Mouse (Mus musculus) heart, embryonic 16.5 days (tissue): ENCODE measurements around the gene Wipf1. TPM values are rescaled to one million over a fixed set of nuclear protein-coding genes. Genes with fewer than 3 reads are reported as not detected.
A peak's percentile ranks its signal among the peaks of the same experiment; 100 is the strongest.

Experiments
- ATAC-seq: fragments of 200-750 bp; cut with Nextera tagmentation; replicated peaks from 2 replicates; pipeline ENCODE4 v1.8.0; 2017; ENCODE audit warnings: moderate number of reproducible peaks; ENCODE audit not compliant: insufficient read depth, low FRiP score; ENCODE audit errors: extremely low read depth
- H3K27ac ChIP-seq: fragments of 300-500 bp; sonication (generic); 2 replicates; pipeline ENCODE4 v1.5.1; 2014; ENCODE audit warnings: mild to moderate bottlenecking, low read length, control low read depth, moderate library complexity
- H3K27me3 ChIP-seq: fragments of 300-500 bp; sonication (generic); 2 replicates; pipeline ENCODE4 v1.6.1; 2014; ENCODE audit warnings: low read length, mixed read lengths; ENCODE audit not compliant: control insufficient read depth, insufficient read depth
- H3K36me3 ChIP-seq: fragments of 300-500 bp; sonication (generic); 2 replicates; pipeline ENCODE4 v1.6.1; 2014; ENCODE audit not compliant: control insufficient read depth, insufficient read depth
- H3K4me1 ChIP-seq: fragments of 300-500 bp; sonication (generic); 2 replicates; pipeline ENCODE4 v1.6.1; 2014; ENCODE audit warnings: low read length, mixed read lengths; ENCODE audit not compliant: control insufficient read depth, insufficient read depth
- H3K4me2 ChIP-seq: fragments of 300-500 bp; sonication (generic); 2 replicates; pipeline ENCODE4 v1.6.1; 2014; ENCODE audit warnings: low read depth, mild to moderate bottlenecking, control low read depth, low read length
- H3K4me3 ChIP-seq: fragments of 300-500 bp; sonication (generic); 2 replicates; pipeline ENCODE4 v1.5.1; 2014; ENCODE audit warnings: mild to moderate bottlenecking, control low read depth, low read length
- H3K9ac ChIP-seq: fragments of 300-500 bp; sonication (generic); 2 replicates; pipeline ENCODE4 v1.6.1; 2014; ENCODE audit warnings: low read length, control low read depth
- H3K9me3 ChIP-seq: fragments of 300-500 bp; sonication (generic); replicated peaks from 2 replicates; pipeline ENCODE4 v1.6.1; 2016; ENCODE audit warnings: low read length; ENCODE audit not compliant: control insufficient read depth
- WGBS: fragments of 180-500 bp; shearing (Covaris S2); extraction: QIAGEN DNeasy Blood & Tissue Kit; methylation state at CpG from one replicate; pipeline ENCODE4 v1.1.7; 2014; 5-methylcytosine and 5-hydroxymethylcytosine counted together
- polyA plus RNA-seq: library from polyadenylated mRNA; unstranded; fragments of >200 nt; fragmentation: Nextera tagmentation; extraction: Ambion mirVana; gene quantifications from 2 replicates; pipeline ENCODE4 v1.2.1, GENCODE M21; 2015

Wipf1 gene
- polyA plus RNA-seq, 1 experiment from 2014 or later, result 7.4 TPM

DNA sequence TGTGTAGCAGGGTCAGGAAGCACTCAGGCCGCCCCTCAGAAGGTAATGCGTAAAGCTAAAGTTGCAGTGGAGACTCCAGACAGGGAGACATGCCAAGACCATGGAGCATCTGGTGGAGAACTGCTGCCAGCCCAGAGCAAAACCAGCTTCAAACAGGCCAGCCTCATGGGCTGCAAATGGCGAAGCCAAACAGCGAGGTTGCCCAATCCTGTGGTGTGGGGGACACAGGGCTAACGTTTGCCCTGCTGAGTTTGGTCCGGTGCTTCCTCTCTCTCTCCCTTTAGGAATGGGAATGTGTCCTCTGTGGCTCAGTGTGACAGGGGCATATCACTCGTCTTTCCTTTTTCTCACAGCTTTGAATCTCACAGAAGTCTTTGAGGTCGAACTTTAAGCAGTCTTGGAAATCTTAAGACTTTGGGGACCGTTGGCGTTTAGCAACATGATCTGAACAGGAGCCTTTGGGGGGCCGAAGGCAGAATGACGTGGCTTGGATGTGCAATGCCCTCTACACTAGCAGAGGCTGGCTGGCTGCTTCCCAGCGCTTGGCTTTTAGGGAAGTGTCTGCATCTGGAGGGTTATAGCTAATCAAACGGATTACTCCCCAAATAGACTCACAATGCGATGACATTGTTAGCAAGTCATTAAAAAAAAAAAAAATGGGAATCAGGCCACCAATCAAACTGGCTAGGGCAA, 6.7 kb upstream of the Wipf1 start:
- Histone ChIP-seq H3K36me3 (no peaks in the 10 kb centered on the region), H3K9me3 (no peaks in the 10 kb centered on the region), H3K27me3 (no peaks in the 10 kb centered on the region), H3K9ac (no peak overlapping the region), H3K27ac (no peak overlapping the region), H3K4me2 (no peak overlapping the region), H3K4me3 (no peak overlapping the region), H3K4me1 (peaks cover 2% of the 10 kb centered on the region; the same call in 1 of the 2 replicates)
- no peak for ATAC-seq
- WGBS, result 71% methylated on average over 15 of the region's 15 CpGs

GRCm38 (mm10) chr2:73534720-73535119, 5.2 kb upstream of the Wipf1 start:
- Histone ChIP-seq H3K36me3 (no peaks in the 10 kb centered on the region), H3K4me3 (no peak overlapping the region), H3K4me1 (peaks cover 7% of the 10 kb centered on the region), H3K4me2 (no peak overlapping the region), H3K9me3 (no peaks in the 10 kb centered on the region), H3K9ac (no peak overlapping the region), H3K27me3 (no peaks in the 10 kb centered on the region), H3K27ac (no peak overlapping the region)
- no peak for ATAC-seq
- 74% methylated on average over 10 of the region's 10 CpGs for WGBS

DNA sequence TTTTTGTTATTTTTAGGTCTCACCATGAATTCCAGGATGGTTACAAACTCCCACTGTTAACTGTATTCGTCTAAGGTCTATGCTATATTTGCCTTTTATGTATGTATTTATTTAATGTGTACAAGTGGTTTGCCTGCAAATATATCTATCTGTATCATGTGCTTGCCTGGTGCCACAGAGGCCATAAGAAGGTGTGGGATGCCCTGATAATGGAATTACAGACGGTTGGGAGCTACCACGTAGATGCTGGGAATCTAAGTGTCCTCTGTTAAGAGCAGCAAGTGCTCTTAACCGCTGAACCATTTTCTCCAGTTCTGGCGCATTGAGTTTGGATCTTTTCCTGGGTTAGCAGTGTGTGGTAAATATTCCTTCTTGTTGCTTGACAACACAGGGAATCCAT, 953 bp upstream of the Wipf1 start:
- Histone ChIP-seq H3K36me3 (no peaks in the 10 kb centered on the region), H3K4me2 (no peak overlapping the region), H3K4me3 (no peak overlapping the region), H3K9me3 (no peaks in the 10 kb centered on the region), H3K27ac (no peak overlapping the region), H3K4me1 (peaks cover 12% of the 10 kb centered on the region), H3K9ac (no peak overlapping the region; the same call in 1 of the 2 replicates), H3K27me3 (no peaks in the 10 kb centered on the region)
- ATAC-seq, result no peak
- 73% methylated on average over 5 of the region's 5 CpGs for WGBS

DNA sequence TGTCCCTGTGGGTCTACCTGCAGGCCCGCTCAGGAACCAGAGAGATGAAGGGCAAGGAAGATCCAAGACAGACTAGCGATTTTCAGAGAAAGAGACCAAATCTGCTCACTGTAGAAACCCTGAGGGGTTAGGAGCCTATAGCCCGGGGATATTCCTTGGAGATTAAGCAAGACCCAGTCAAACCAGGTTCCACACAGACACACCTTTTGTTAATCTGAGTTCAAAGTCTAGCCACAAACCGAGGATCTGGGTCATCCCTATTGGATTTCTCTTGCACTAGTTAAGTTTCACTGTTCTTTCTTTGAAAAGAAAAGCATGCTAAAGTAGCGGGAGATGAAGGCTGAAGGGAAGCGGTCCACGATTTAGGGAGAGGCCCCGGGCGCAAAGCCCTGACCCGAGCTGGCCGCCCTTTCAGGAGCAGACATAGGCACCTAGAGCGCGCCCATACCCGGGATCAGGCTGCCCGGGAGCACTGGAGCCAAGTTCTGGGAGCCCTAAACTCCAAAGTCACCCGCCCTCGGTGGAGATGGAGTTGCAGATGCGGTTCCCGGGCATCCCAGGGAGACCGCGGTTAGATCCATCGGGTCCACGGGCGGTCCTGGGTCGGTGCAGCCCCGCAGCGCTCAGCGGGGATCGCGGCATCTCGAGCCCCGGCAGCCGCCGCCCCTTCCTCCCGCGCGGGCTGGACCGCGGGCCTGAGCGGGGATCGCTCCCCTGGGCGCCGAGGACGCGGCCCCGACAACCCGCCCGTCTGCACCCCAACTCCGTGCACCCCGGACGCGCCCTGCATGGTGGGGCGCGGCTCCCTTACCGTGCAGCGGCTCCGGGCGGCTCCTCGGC, 798 bp downstream of the Wipf1 start:
- Histone ChIP-seq H3K9me3 (no peaks in the 10 kb centered on the region), H3K9ac (peak overlapping the region; percentile 89), H3K36me3 (no peaks in the 10 kb centered on the region), H3K4me1 (peaks cover 12% of the 10 kb centered on the region), H3K27ac (peak overlapping the region; percentile 79), H3K27me3 (no peaks in the 10 kb centered on the region), H3K4me3 (peak overlapping the region; percentile 81), H3K4me2 (peak overlapping the region; percentile 84)
- ATAC-seq, result peak; percentile 58
- 3% methylated on average over 59 of the region's 59 CpGs for WGBS

GRCm38 (mm10) chr2:73527956-73528355, 1.6 kb downstream of the Wipf1 start:
- no peak for ATAC-seq
- Histone ChIP-seq H3K9ac (peak overlapping the region; percentile 34; the same call in 1 of the 2 replicates), H3K9me3 (no peaks in the 10 kb centered on the region), H3K27ac (no peak overlapping the region), H3K4me3 (peak overlapping the region; percentile 81), H3K4me1 (peaks cover 18% of the 10 kb centered on the region), H3K36me3 (no peaks in the 10 kb centered on the region), H3K4me2 (peak overlapping the region; percentile 84), H3K27me3 (no peaks in the 10 kb centered on the region)
- 70% methylated on average over 11 of the region's 11 CpGs for WGBS

- Histone ChIP-seq H3K27me3 (no peaks in the 10 kb centered on the region), H3K9ac (no peak overlapping the region), H3K36me3 (no peaks in the 10 kb centered on the region), H3K4me2 (peak overlapping the region; percentile 84; the same call in 1 of the 2 replicates), H3K27ac (peak overlapping the region; percentile 35; the same call in 1 of the 2 replicates), H3K9me3 (no peaks in the 10 kb centered on the region), H3K4me1 (peaks cover 25% of the 10 kb centered on the region), H3K4me3 (no peak overlapping the region)
- 56% methylated on average over 9 of the region's 9 CpGs for WGBS
- no peak for ATAC-seq
Measured at GRCm38 (mm10) chr2:73526691-73527090, 2.8 kb downstream of the Wipf1 start.

DNA sequence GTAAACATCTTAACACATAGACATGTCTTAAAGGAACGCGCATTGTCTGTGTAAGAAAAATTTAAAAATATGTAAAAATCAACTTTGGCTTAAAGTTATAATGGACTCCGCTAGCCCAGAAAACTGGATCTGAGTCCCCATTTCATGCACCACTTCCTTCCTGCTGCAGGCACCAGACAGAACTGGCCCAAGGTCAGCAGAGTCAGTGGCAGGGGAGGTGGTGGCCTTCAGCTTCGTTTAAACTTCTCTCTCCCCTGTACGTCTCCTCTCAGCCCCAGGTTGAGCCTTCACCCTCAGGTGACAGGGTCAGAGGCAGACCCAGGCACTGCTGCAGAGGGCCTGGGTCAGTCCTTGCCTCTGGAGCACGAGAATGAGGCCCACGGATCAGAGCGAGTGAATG, 6.6 kb downstream of the Wipf1 start:
- H3K4me3 ChIP-seq, result no peak overlapping the region
- no peak for ATAC-seq
- H3K36me3 ChIP-seq, result no peaks in the 10 kb centered on the region
- H3K27ac ChIP-seq, result peak overlapping the region; percentile 48; the same call in 1 of the 2 replicates
- H3K9me3 ChIP-seq, result no peaks in the 10 kb centered on the region
- 57% methylated on average over 8 of the region's 8 CpGs for WGBS
- H3K4me1 ChIP-seq, result peaks cover 18% of the 10 kb centered on the region
- H3K9ac ChIP-seq, result no peak overlapping the region
- no peak overlapping the region for H3K4me2 ChIP-seq
- H3K27me3 ChIP-seq, result no peaks in the 10 kb centered on the region

DNA sequence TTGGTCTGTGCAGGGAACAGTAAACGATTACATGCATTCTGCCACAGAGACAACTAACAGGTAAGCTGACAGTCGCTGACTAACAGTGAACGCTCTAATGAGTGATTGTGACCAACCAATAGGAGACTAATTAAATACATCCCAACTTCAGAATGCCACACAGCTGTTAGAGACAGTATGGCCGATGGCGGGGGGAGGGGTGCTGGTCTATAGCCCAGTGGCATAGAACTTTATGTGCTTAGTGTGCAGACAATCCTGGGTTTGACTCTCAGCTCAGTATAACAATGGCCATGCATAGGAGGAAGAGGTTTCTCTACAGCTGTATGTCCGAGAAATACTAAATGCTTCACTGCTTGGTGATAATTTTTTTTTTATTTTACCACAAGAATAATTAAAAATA, 7.2 kb downstream of the Wipf1 start:
- peaks cover 18% of the 10 kb centered on the region for H3K4me1 ChIP-seq
- no peaks in the 10 kb centered on the region for H3K27me3 ChIP-seq
- no peaks in the 10 kb centered on the region for H3K9me3 ChIP-seq
- ATAC-seq, result no peak
- H3K4me3 ChIP-seq, result no peak overlapping the region
- WGBS, result 77% methylated on average over 6 of the region's 6 CpGs
- no peak overlapping the region for H3K4me2 ChIP-seq
- H3K36me3 ChIP-seq, result no peaks in the 10 kb centered on the region
- H3K27ac ChIP-seq, result no peak overlapping the region
- H3K9ac ChIP-seq, result no peak overlapping the region

- no peak overlapping the region for H3K4me2 ChIP-seq
- no peaks in the 10 kb centered on the region for H3K27me3 ChIP-seq
- no peak overlapping the region for H3K4me3 ChIP-seq
- H3K27ac ChIP-seq, result no peak overlapping the region
- H3K36me3 ChIP-seq, result no peaks in the 10 kb centered on the region
- H3K9me3 ChIP-seq, result no peaks in the 10 kb centered on the region
- no peak for ATAC-seq
- 31% methylated on average over 5 of the region's 5 CpGs for WGBS
- no peak overlapping the region for H3K9ac ChIP-seq
- H3K4me1 ChIP-seq, result peaks cover 14% of the 10 kb centered on the region
Measured at GRCm38 (mm10) chr2:73521737-73522136, 7.8 kb downstream of the Wipf1 start.
